Mouse (Mus musculus) left cerebral cortex, postnatal 14 days (tissue): ENCODE results near the gene Mdk. TPM values are rescaled to one million over a fixed set of nuclear protein-coding genes. Genes with fewer than 3 reads are reported as not detected.

ENCODE experiments used
- DNase-seq, 2 experiments: peaks; one replicate each; pipeline ENCODE4 v3.0.0; 2021 to 2022; ENCODE audit warnings: low spot score in 2 of 2, mixed read lengths in 1 of 2
- intact Hi-C: fragments of 180-260 bp; cut with DNase I; formaldehyde crosslinking; loops from one replicate; pipeline ENCODE4 v1.15.1; 2025
- total RNA-seq, 2 experiments: library from RNA; stranded (reverse); gene quantifications; 2 replicates each; pipeline ENCODE4 v1.2.3; 2021

Gene Mdk
- total RNA-seq, 2 experiments from 2014 or later: 24.9 to 26.3 TPM

DNA sequence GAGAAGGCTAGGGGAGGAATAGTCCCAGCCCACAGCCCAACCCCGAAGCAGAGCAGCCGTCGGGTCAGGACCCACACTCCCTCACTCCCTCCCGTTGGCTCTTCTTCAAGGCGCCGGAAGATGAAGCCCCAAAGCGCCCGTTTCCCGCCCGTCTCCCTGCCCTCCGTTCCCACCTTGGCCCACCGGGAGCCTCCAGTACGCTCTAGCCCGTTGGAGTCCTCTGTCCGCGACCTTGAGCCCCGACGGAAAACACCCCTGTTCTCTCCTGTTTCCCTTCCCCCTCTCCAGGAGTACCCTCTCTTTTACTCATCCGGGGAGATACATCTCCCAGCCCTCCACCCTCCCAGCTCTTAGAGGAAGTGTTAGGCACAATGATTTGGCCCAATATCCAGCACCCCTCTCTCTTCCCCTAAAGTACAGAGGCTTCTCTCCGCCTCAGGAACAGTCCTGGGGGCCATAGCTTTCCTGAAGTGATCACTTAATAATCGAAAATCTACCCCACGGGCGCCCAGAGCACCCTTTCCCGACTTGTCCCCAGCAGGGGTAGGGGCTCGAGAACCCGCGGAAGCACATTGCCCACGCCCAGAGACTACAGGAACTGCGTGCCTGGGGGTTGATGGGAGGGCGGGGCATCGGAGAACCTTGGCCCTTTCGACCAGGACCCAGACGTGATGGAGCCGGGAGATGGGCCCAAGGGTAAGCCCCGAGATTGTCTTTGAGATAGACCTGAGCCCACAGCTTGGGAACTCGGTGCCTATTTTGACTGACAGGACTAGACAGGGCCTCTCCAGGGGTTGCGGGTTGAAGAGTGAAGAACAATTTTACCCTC is 9.3 kb downstream of the Mdk start:
- intact Hi-C loops: no loop called here
- no peak for DNase-seq

DNA sequence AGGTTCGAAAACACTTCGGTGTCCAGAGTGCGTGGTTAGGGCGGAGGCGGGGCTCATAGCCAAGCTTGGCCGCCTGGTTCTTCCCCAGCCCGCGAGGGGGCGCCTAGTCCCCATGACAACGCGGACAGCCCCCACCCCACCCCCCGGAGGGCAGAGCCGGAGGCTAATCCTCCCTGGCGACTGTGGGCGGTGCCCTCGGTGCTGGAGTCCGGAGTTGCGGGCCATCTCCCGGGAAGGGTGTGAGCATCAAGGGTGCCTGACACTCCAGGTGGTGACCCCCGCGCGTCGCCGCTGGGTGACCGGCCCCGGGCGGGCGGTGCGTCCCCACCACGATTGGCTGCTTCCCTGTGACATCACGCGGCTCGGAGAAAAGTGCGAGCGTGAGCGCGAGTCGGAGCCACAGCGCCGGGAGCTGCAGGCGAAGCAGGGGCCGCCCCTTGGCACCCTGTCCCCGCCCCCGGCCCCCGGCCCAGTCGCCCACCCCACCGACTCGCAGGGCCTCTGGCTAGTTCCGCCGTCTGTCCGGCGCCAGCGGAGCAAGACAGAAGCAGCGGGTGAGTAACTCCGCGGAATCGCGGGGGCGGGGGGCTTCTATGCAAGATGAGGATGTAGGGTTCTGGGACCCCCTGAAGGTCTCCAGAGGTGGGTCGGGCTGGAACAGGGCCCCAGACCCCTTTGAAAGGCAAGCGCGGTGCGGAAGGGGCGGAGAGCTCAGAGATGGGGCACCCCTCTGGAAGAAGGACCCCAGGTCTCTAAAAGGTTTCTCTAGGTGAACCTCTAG is 10.1 kb downstream of the Mdk start:
- intact Hi-C loops: no loop called here
- DNase-seq: peak; percentile 82 to 84

DNA sequence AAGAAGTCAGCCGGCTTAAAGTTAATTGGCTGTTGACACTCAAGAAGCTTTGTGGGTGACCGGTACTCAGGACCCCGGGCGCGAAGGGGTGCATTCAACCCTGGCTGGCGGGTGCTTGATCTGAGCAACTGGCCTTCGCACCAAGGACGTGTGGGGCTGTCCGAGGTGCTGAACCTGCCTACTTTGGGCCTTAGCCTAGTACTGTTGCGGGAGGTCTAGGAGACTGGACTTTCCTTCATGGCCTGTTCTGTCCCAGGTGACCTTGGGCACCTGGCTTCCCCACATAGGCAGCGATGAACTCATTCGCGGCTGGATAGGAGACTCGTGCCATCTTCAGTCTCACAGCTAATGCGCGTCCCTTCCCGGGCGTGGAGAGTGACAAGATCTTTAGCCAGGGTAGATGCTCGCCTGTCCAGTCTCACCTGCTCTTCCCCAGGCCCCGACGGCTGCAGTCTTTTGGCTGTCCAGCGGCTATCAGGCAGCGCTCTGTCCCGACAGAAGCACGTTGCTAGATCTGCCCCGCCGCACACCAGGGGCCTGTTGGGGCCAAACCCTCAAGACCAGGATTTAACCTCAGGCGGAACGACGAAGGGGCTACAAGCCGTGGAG is 10.8 kb downstream of the Mdk start:
- intact Hi-C loops: no loop called here
- no peak for DNase-seq

DNA sequence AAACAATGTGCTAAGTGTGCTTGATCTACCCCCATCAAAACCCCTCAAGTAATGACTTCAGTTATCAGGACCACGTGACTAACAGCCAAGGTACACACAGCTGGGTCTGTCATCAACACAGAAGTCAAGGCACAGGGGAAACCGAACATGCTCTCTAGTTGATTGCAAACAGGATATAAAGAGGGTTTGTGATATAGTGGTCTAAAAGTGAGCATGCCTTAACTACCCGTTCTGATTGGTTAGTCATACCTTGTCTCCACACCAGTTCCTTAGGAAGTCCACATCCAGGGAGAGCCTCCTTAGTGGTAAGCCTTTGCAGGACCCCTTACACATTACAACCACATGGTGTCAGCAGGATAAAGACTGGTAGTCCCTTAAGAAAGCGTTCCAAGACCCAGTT is 12.0 kb downstream of the Mdk start:
- intact Hi-C loops: no loop called here

DNA sequence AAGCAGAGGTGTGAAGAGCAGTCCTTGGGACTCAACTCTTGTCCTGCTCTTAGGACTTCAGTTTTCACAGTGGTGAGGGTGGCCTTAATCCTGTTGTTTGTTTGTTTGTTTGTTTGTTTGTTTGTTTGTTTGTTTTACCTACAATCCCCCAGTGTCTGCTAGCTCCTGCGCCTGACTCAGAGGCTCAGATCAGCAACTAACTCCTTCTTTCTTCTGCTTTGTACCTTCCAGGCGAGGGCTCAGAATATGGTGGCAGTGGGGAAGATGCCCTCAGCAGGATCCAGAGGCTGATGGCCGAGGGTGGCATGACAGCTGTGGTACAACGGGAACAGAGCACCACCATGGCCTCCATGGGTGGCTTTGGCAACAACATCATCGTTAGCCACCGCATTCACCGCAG is 15.0 kb downstream of the Mdk start:
- intact Hi-C loops: no loop called here
- no peak for DNase-seq

More for the DNA sequence above, 12.0 kb downstream of the Mdk start:
- DNase-seq: no peak

DNA sequence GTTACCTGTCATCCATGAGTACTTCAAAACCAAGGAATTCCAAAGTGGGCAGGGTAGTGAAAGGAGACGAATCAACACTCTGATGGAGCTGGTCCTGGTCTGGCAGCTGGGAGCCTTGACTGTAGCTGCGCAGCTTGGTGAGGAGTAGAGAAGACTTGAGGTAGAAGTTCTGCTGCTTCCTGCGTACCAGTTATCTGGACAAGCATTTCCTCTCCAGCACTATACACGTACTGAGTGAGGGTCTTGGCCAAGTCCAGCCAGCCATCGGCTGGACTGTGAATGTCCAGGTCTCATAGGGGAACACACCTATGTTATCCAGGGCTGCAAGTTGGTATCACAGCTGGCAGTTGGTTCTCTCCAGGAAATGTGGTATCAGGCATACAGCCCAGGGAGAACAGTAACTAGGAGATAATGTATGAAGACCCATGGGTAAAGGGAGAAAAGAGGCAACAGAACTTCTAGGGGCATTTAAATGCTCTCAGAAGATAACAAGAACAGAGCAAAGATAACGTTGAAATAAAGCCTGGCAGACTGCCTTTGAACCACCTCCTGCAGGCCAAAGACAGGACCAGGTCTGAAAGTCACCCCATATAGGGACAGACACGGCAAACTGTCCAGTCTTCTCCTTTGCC is 15.6 kb downstream of the Mdk start:
- no peak for DNase-seq
- intact Hi-C loops: no loop called here

DNA sequence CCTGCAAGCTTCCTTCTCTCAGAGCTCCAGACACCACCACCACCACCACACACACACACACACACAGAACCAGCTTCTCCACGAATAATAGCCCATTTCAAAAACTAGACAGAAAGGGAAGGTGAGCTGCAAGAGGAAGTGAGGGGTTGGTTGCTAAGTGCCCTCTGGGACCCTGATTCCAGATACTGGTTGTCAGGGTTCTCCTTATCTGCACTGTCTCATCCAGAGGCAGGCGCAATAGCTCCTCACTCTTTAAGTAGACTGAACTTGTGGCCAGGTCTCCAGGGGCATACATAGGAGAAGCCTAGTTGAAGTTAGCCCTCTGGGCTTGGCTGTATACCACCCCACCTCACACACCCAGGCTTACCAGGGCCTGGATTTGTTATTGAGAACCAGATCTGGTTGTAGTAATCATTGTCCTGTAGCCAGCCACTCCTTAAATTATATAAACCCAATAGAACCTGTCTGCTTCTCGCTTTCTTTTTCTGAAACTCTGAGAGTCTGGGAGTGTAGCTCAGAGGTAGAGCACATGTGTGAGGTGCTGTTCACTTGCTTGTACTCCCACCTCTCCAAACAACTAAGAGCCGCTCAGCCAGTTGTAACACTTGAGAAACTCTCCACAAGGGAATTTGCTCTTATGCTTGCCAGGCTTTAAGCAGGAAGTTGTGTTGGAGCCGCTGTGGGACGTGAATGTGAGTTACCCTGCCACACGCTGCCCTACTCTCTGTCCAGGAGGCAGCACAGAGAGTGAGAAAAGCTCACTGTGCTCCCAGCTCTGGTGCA is 18.6 kb downstream of the Mdk start:
- DNase-seq: no peak
- intact Hi-C loops: no loop called here

DNA sequence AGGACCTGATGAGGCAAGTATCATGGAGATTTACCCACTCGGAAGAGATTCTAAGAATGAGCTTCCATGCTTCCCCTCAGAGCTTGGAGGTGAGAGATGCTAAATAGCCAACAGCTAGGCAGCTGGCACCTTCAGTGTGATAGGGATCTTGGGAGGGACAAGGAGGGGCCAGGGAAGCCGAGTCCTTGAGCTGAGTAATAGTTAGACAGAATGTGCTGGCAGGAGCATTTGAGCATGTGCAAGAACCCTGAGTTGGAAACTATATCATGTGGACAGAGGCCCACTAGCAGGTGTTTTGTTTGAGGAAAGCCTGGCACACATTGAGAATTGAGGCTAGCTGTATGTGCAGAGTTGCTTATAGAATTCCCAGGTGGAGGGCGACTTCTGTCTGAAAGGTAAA is 19.5 kb downstream of the Mdk start:
- intact Hi-C loops: no loop called here
- DNase-seq: no peak

DNA sequence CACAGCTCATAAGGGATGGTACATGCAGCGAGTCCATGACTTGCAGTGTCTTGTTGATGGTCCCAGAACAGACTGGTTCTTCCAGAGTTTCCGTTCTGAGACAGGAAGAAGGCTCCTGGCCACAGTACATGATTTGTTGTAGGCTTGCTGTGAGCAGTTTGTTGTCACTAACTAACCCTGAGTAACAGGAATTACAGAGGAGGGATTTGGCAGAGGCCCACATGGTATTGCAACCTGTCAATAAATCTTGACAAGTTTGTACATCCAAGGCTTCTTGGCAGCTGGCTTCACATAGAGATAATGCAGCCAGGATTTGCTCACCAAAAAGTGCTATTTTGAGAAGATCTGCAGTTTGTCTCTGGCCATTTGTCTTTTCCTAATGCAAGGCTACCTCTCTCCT is 26.0 kb downstream of the Mdk start:
- no peak for DNase-seq
- intact Hi-C loops: no loop called here

DNA sequence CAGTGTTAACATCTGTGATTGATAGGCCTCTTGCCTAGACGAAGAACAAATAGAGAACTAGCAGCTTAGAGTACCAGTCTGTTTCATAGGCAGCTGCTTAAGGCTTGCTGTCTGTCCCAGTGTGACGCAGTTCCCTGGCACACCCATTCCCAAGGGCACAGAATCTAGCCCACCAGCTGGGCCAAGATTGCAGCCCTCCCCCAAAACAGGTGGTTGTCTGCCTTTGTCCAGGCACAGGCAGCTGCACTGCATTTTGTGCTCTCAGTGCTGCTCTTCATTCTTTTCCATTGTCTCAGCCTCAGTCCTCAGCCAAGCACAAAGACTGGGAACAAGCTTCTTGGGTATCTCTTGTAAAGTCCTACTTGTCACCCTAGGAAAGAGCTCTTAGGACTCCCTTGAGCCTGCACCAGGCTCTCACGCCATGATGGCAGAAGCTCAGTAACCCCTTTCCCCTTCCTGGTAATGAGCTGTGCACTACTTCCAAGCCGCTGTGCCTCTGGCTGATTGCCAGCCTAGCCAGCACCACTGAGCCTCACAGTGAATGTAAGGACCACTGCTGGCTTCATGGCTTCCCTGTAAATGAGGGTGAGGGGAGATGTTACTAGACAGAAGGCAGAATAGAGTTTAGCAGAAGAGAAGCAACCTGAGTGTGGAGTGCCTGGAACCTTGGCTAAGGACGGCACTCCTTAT is 27.3 kb downstream of the Mdk start:
- DNase-seq: peak in 1 of 2 experiments; percentile 49
- intact Hi-C loops: no loop called here

DNA sequence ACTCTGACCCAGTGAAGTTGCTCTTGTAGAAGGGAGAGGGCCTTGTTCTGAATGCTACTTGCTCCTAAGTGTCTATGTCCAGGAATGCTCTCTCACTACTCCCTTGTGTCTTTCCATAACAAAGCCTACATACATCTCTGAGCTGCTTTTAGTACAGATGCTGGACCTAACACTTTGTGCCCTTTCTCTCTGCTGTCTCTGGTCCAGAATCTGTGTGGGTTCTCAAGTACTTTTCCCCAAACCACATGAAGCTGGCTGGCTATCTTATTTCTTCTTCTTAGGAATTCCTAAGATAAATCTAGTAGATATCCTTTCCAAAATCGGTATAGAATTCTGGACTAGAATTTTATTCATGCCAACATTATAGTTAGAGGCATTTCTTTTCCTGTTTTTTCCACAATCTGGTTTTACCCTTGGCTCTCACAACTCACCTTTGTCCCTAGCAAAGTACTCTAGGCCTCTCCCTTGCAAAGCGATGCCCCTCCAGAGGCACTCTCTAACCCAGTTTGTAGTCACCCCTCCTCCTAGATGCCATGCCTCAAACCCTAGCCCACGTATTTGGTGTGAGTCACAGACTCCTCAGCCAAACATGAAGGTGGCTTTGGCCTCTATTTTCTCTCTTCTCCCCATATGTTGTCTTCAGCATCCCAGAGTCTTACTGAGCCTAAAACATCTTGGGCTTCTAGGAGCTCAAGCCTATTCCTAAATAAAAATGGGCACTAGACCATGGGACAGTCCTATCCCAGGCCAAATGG is 28.7 kb downstream of the Mdk start:
- DNase-seq: no peak
- intact Hi-C loops: no loop called here

DNA sequence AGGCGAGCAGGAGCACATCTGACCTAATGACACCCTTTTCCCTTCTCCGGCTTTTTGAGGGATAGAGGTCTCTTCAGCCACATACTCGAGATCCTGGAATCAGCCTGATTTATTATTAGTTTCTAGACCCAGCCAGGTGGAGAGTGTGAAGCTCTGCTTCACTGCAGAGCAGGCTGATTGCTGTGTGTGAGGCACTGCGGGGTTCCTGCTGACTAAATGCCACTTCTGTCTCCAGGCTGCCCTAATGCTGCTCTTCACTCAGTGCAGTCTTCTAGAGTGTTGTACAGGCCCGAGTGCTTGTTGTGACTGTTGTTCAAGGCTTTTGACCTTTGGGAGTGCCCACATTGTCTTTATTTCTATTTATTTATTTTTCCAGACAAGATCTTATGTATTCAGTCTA is 29.8 kb downstream of the Mdk start:
- no peak for DNase-seq
- intact Hi-C loops: no loop called here

DNA sequence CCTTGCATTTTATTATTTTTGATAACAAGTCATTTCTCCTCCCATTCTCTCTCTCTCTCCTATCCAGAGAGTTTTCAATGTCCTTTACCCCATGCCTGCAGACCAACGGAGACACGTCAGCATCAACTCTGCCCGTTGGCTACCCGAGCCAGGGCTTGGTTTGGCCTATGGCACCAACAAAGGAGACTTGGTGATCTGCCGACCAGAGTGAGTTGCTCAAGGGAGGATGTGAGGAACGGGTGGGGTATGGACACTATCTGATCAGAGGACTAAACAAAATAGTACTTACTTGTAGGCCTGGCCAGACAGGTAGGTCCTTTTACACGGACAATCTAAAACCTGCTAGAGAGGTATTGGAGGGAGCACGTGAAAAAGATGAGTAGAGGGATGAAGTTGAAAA is 31.7 kb downstream of the Mdk start:
- no peak for DNase-seq
- intact Hi-C loops: no loop called here

DNA sequence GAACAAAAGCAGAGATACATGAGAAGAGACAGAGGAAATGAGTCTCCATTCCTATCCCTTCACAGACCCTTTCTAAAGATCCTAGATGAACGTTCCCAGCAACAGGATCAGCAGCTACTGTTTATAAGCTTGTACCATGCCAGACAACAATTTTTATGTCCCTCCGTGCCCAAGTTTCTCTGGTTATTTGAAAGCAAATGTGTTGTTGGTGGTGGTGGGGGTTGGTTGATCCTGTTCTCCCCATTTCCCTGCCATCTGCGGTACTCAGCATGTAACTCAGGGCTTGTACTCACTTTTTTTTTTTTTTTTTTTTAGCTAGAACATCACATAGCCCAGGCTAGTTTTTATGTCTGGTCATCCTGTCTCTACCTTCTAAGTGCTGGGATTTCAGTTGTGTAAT is 33.0 kb downstream of the Mdk start:
- DNase-seq: no peak
- intact Hi-C loops: no loop called here

DNA sequence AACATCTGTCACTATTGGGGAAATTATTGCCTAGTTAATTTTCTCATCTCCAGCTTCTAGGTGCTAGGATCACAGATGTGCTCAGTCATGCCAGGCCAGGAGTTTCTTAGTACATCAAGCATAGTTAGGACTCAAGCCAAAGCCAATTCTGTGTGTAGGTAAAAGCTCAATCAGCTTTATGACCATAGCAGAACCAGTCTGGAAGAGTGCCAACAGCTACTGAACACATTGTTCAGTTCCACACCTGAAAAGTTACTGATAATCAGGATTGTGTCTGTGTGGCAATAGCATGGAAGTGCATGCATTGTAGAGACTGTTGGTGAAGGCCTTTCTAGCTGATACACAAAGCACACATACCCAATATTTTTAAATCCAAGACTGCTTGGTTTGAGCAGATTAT is 34.1 kb downstream of the Mdk start:
- DNase-seq: no peak
- intact Hi-C loops: no loop called here

DNA sequence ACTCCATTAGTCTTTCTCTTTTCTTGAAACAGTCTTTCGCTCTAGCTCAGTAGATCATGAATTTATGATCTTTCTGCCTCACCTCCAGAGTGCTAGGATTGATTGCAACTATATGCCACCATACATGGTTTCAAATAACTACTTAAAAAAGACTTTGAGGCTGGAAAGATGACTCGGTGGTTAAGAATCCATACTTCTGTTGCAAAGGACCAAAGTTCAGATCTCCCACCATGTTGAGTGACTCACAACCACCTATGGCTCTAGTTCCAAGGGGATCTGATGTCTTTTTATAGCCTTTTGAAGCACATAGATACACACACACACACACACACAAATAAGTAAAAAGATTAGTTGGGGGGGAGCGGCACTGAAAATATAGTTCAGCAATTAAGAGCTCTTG is 36.7 kb downstream of the Mdk start:
- intact Hi-C loops: no loop called here

DNA sequence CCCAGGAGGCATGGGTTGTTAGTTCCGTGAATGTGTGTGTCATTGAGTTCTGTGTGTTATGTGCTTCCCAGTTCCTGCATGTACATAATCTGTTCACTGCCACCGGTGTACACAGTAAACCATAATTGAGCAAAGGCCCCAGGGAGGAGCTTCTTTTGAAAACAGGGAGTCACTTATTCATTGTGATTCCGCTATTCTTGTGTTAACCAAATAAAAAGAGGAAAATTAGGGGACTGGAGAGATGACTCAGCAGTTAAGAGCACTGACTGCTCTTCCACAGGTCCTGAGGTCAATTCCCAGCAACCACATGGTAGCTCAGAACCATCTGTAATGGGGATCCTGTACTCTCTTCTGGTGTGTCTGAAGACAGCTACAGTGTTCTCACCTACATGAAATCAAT is 37.4 kb downstream of the Mdk start:
- intact Hi-C loops: no loop called here
- DNase-seq: no peak

More for the DNA sequence above, 36.7 kb downstream of the Mdk start:
- DNase-seq: no peak

DNA sequence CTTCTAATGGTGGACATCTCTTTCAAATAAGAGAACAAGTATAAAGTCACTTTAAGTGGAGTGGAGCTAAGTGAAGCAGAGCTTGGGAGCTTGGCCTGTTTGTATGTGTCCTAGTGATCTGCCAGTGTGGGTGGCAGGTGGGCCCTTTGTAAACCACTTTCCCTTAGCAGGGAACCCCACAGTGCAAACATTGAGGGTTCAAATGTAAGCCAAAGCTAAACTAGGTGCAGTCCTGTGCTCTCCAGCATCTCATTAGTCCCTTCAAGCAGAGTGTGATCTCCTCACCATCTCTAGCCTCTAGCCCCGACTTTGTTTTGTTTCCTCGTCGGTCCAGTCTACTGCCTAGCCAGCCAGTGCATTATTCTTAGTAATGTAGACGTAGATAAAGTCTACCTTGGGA is 47.5 kb downstream of the Mdk start:
- no peak for DNase-seq
- intact Hi-C loops: no loop called here
